ENCODE assay signal across 8 mouse cellular contexts in the genomic region with DNA sequence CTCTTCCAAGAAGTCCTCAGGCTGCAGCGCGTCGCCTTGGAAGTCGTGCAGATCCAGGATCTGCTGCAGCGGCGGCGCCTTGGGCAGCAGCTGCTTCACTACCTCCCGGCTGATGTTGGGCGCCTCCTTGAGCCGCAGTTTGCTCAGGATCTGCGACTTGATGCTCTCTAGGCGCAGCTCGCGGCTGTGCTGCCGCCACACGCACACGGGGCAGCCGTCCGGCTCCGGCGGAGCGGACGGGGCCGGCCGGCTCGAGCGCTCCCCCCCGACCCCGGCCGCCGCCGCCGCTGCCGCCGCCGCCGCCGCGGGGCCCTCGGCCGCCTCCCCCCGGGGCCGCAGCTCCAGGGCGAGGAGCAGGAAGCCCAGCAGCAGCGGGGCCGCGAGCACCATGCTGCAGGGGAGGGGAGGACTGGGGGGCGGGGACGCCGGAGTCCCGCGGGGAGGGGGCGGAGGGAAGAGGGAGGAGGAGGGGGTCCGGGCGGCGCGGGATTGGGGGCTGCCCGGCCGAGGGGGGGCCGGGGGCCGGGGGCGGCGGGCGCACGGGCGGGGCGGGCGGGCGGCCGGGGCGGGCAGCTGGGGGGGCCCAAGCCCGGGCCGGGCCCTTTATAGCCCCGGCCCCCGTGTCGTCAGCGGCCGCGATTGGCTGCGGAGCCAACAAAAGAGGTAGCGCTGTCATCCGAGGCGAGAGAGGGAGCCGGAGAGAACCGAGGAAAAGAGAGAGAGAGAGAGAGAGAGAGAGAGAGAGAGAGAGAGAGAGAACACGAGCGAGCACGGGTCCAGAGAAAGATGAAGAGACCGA. TPM values are rescaled to one million over a fixed set of nuclear protein-coding genes. Genes with fewer than 3 reads are reported as not detected.
DNase-seq lines count a peak whose midpoint lies in the region; ATAC-seq and TF ChIP-seq lines count a peak whose summit lies in the region.

A gene (minus strand): TSS at position 423 of the 799 bp plus-strand sequence.

- DNase-seq in adrenal gland, adult (ENCODE audit: inconsistent age in 2 of 2, low spot score in 1 of 2): peak; percentile 56 to 78
- DNase-seq in adrenal gland, adult 8-10 months: no peak
- DNase-seq in embryo, embryonic 10.5 days (ENCODE audit: low spot score): peak; percentile 91
- DNase-seq in layer of hippocampus, adult 2 months (ENCODE audit: low spot score in 2 of 2): peak; percentile 53 to 63

- peaks cover 14% of the 10 kb centered on the region for H3K27me3 ChIP-seq in heart, embryonic 15.5 days
- H3K27me3 ChIP-seq in lung, embryonic 15.5 days: peaks cover 29% of the 10 kb centered on the region

- H3K4me3 ChIP-seq in heart, embryonic 15.5 days: peak within 1 kb of the TSS; percentile 77
- H3K4me3 ChIP-seq in layer of hippocampus, adult 2 months: peak within 1 kb of the TSS; percentile 79
- H3K4me3 ChIP-seq in lung, embryonic 15.5 days: peak within 1 kb of the TSS; percentile 80
- peak within 1 kb of the TSS; percentile 86 for H3K4me3 ChIP-seq in olfactory bulb, adult 2 months (ENCODE audit: insufficient read depth, low read depth, low read length)

- TF ChIP-seq POLR2A in olfactory bulb, adult 2 months (IDR thresholded peaks at IDR 0.05; ENCODE audit: insufficient read depth, low read depth, low read length): peak; percentile 53

- TF ChIP-seq CTCF in layer of hippocampus, adult 2 months (conservative IDR thresholded peaks at IDR 0.05): no peak
- no peak for TF ChIP-seq CTCF in olfactory bulb, adult 2 months (IDR thresholded peaks at IDR 0.05; ENCODE audit: insufficient read depth, low read depth, low read length)

- ATAC-seq in CD4-positive, CD25-positive, alpha-beta regulatory T cell, adult 4 months: peak; percentile 55
- ATAC-seq in heart, embryonic 15.5 days (replicated peaks; ENCODE audit: insufficient number of reproducible peaks, insufficient read depth, low FRiP score, low read depth): peak; percentile 77
- peak; percentile 77 for ATAC-seq in lung, embryonic 15.5 days (ENCODE audit: borderline replicate concordance, extremely low read depth, low FRiP score, low TSS enrichment)

- H3K4me2 ChIP-seq in heart, embryonic 15.5 days: peak within 1 kb of the TSS; percentile 94
- H3K4me2 ChIP-seq in lung, embryonic 15.5 days: peak within 1 kb of the TSS; percentile 92

- under 1% methylated on average over 39 of the region's 89 CpGs for WGBS in heart, embryonic 15.5 days
- WGBS in lung, embryonic 15.5 days: under 1% methylated on average over 65 of the region's 89 CpGs
- WGBS in olfactory bulb, adult 2 months: under 1% methylated on average over 50 of the region's 89 CpGs

- H3K27ac ChIP-seq in heart, embryonic 15.5 days: peak within 1 kb of the TSS; percentile 78
- peak within 1 kb of the TSS; percentile 77 for H3K27ac ChIP-seq in layer of hippocampus, adult 2 months
- peak within 1 kb of the TSS; percentile 93 for H3K27ac ChIP-seq in lung, embryonic 15.5 days
- peak within 1 kb of the TSS; percentile 19; the same call in 1 of the 2 replicates for H3K27ac ChIP-seq in olfactory bulb, adult 2 months (ENCODE audit: insufficient read depth, low read depth, low read length)

- H3K9ac ChIP-seq in heart, embryonic 15.5 days: peak within 1 kb of the TSS; percentile 81
- peak within 1 kb of the TSS; percentile 69 for H3K9ac ChIP-seq in lung, embryonic 15.5 days

- H3K4me1 ChIP-seq in heart, embryonic 15.5 days (replicated peaks): peaks cover 43% of the 10 kb centered on the region
- H3K4me1 ChIP-seq in lung, embryonic 15.5 days: peaks cover 45% of the 10 kb centered on the region
- peaks cover 24% of the 10 kb centered on the region for H3K4me1 ChIP-seq in olfactory bulb, adult 2 months (ENCODE audit: control insufficient read depth, insufficient read depth, low read length)

- no peaks in the 10 kb centered on the region for H3K9me3 ChIP-seq in heart, embryonic 15.5 days (replicated peaks)
- no peaks in the 10 kb centered on the region for H3K9me3 ChIP-seq in lung, embryonic 15.5 days

- H3K36me3 ChIP-seq in heart, embryonic 15.5 days: no peaks in the 10 kb centered on the region
- no peaks in the 10 kb centered on the region for H3K36me3 ChIP-seq in lung, embryonic 15.5 days

RNA-seq across cellular contexts. Expression of the gene that starts here (rescaled TPM):
- 1 to 10 TPM; 2.0 to 2.9 (median 2.3) TPM for total RNA-seq in adrenal gland, adult 8-10 months (2022)
- polyA plus RNA-seq in CD4-positive, CD25-positive, alpha-beta regulatory T cell, adult 4 months (2017; shearing (Covaris generic)): 1 to 10 TPM; 7.9 to 8.1 TPM
- polyA plus RNA-seq in heart, embryonic 15.5 days (2015; fragmentation: Nextera tagmentation; extraction: Ambion mirVana): 2.8 and 2.9 TPM in 2 replicates
- 10 to 100 TPM; 20.5 to 21.9 TPM for total RNA-seq in layer of hippocampus, adult 2 months (2021)
- 3.7 and 4.8 TPM in 2 replicates for polyA plus RNA-seq in lung, embryonic 15.5 days (2015; fragmentation: Nextera tagmentation; extraction: Ambion mirVana)
- polyA plus RNA-seq in olfactory bulb, adult 2 months (2012; ENCODE audit: insufficient read depth, insufficient read length, low replicate concordance, missing spikeins): not detected in 2 replicates

Comparison
In these comparisons a context has a peak if more than half of its experiments do, and no peak if none do; other contexts are left out.
1. RNA of the gene that starts here (total RNA-seq): 20.5 to 21.9 TPM in layer of hippocampus, adult 2 months; 2.0 to 2.9 TPM in adrenal gland, adult 8-10 months; every median in the first group is over 4 times any median in the second.
2. H3K27ac ChIP-seq: peak in every context shown above with its lines; median percentile 93 in lung, embryonic 15.5 days; 78 in heart, embryonic 15.5 days; 77 in layer of hippocampus, adult 2 months; 19 in olfactory bulb, adult 2 months.
3. Peak in every context shown above with its lines, with median percentiles within 50 percentile points of each other: ATAC-seq and H3K4me3 ChIP-seq.